Mouse (Mus musculus) lung, embryonic 14.5 days (tissue): ENCODE results near the gene Col12a1. TPM values are rescaled to one million over a fixed set of nuclear protein-coding genes. Genes with fewer than 3 reads are reported as not detected.

Experiments
- ATAC-seq: fragments of 200-750 bp; cut with Nextera tagmentation; 2 replicates; pipeline ENCODE4 v1.8.0; 2017; ENCODE audit warnings: mild to moderate bottlenecking, moderate TSS enrichment, moderate library complexity; ENCODE audit not compliant: insufficient read depth
- DNase-seq: peaks from one replicate; pipeline ENCODE4 v3.0.0-alpha.2; 2015
- H3K27ac ChIP-seq: fragments of 300-500 bp; sonication (generic); 2 replicates; pipeline ENCODE4 v1.5.1; 2014; ENCODE audit warnings: low read depth, mild to moderate bottlenecking, moderate library complexity
- H3K27me3 ChIP-seq: fragments of 300-500 bp; sonication (generic); 2 replicates; pipeline ENCODE4 v1.6.1; 2014; ENCODE audit warnings: low read length, control low read depth; ENCODE audit not compliant: insufficient read depth
- H3K36me3 ChIP-seq: fragments of 300-500 bp; sonication (generic); 2 replicates; pipeline ENCODE4 v1.6.1; 2014; ENCODE audit warnings: control low read depth; ENCODE audit not compliant: insufficient read depth
- H3K4me1 ChIP-seq: fragments of 300-500 bp; sonication (generic); 2 replicates; pipeline ENCODE4 v1.6.1; 2014; ENCODE audit warnings: antibody characterized with exemption, control low read depth; ENCODE audit not compliant: insufficient read depth
- H3K4me2 ChIP-seq: fragments of 300-500 bp; sonication (generic); 2 replicates; pipeline ENCODE4 v1.6.1; 2014; ENCODE audit warnings: mild to moderate bottlenecking
- H3K4me3 ChIP-seq: fragments of 300-500 bp; sonication (generic); 2 replicates; pipeline ENCODE4 v1.5.1; 2014; ENCODE audit warnings: low read depth, low read length
- H3K9ac ChIP-seq: fragments of 300-500 bp; sonication (generic); 2 replicates; pipeline ENCODE4 v1.6.1; 2014
- H3K9me3 ChIP-seq: fragments of 300-500 bp; sonication (generic); 2 replicates; pipeline ENCODE4 v1.6.1; 2016; ENCODE audit warnings: low read depth, low read length, control low read depth
- CTCF ChIP-seq: IDR thresholded peaks from 2 replicates; pipeline ENCODE4 v1.5.1; 2016; ENCODE audit warnings: antibody characterized with exemption, low read depth
- WGBS: fragments of 180-500 bp; shearing (Covaris S2); extraction: QIAGEN DNeasy Blood & Tissue Kit; methylation state at CpG from one replicate; pipeline ENCODE4 v1.1.7; 2014; 5-methylcytosine and 5-hydroxymethylcytosine counted together
- polyA plus RNA-seq: library from polyadenylated mRNA; unstranded; fragments of >200 nt; fragmentation: Nextera tagmentation; extraction: Ambion mirVana; gene quantifications from 2 replicates; pipeline ENCODE4 v1.2.1, GENCODE M21; 2014

The Col12a1 gene
- polyA plus RNA-seq, 1 experiment from 2014 or later, result 19.4 TPM

- no peak overlapping the region for H3K9ac ChIP-seq
- DNase-seq, result no peak
Observed at GRCm38 (mm10) chr9:79720143-79720542, 1.5 kb upstream of the Col12a1 start.

GRCm38 (mm10) chr9:79719451-79719850 is 820 bp upstream of the Col12a1 start:
- Histone ChIP-seq H3K4me3 (peak overlapping the region; percentile 55), H3K36me3 (no peaks in the 10 kb centered on the region), H3K4me2 (peak overlapping the region; percentile 91), H3K27me3 (peaks cover 19% of the 10 kb centered on the region; the same call in 1 of the 2 replicates), H3K9ac (peak overlapping the region; percentile 58), H3K4me1 (peaks cover 7% of the 10 kb centered on the region; the same call in 1 of the 2 replicates), H3K27ac (no peak overlapping the region), H3K9me3 (no peaks in the 10 kb centered on the region)
- no peak for TF ChIP-seq CTCF
- 0 out of 2 replicates have a peak, but pooled peaks have one; percentile 8 for ATAC-seq
- peak; percentile 74 for DNase-seq
- 2% methylated on average over 28 of the region's 28 CpGs for WGBS

More at GRCm38 (mm10) chr9:79720143-79720542, 1.5 kb upstream of the Col12a1 start:
- H3K27me3 ChIP-seq, result peaks cover 19% of the 10 kb centered on the region; the same call in 1 of the 2 replicates
- no peaks in the 10 kb centered on the region for H3K36me3 ChIP-seq
- 39% methylated on average over 9 of the region's 9 CpGs for WGBS
- no peak overlapping the region for H3K27ac ChIP-seq
- H3K4me1 ChIP-seq, result 0 out of 2 replicates have a peak, but pooled peaks cover 6% of the 10 kb centered on the region
- no peak for ATAC-seq
- H3K4me3 ChIP-seq, result no peak overlapping the region; the same call in 1 of the 2 replicates
- H3K9me3 ChIP-seq, result no peaks in the 10 kb centered on the region
- no peak for TF ChIP-seq CTCF
- peak overlapping the region; percentile 91; the same call in 1 of the 2 replicates for H3K4me2 ChIP-seq

- Histone ChIP-seq H3K36me3 (no peaks in the 10 kb centered on the region), H3K4me2 (peak overlapping the region; percentile 91), H3K27me3 (peaks cover 19% of the 10 kb centered on the region; the same call in 1 of the 2 replicates), H3K4me1 (peaks cover 7% of the 10 kb centered on the region; the same call in 1 of the 2 replicates), H3K9ac (peak overlapping the region; percentile 58), H3K27ac (peak overlapping the region; percentile 75), H3K9me3 (no peaks in the 10 kb centered on the region), H3K4me3 (peak overlapping the region; percentile 55)
- 1% methylated on average over 21 of the region's 22 CpGs for WGBS
- DNase-seq (peak; percentile 64), ATAC-seq (peak; percentile 4; the same call in 1 of the 2 replicates)
- 0 out of 2 replicates have a peak, but pooled peaks have one; percentile 1 for TF ChIP-seq CTCF
Observed at GRCm38 (mm10) chr9:79717836-79718475, 675 bp downstream of the Col12a1 start.

DNA sequence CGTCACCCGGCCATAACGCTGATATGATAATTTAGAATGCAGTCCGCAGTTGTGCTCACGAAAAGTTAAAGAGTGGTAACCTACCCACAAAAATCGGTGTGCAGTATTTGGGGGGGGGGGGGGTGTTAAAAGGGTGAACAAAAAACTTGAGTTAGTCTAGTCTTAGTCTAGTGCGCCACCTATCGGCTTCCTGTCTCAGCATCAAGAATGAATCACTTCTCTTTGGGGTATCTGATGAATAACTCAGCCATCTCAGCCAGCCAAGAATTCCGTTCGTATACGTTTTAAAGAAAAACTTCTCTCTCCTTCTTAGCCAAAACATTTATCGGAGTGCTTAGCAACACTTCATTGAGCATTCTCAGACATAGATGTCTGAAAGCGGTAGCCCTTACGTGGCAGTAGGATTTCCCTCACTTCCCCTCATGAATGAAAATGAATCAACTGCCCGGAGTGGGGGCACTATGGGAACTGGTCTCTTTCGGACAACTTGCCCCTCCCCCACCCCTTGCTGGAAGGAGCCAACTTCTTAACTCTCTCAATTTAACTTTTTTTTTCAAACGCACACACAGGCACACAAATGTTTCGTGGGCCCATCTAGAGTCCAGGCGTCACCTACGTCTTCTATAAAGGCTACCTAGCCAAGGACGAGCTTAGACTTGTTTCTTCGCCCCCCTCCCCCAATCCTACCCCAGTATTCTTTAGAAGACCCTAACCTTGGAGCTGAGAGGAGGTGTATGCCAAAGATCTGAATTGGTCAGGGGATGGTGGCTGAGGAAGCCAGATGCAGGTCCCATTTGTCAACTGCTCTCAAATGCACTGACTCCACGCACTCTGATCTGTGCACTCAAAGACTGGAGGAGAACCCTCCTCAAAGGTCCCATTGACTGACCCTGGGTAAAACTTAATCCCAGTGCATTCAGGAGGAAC is 1.5 kb downstream of the Col12a1 start:
- ATAC-seq (no peak), DNase-seq (peak; percentile 95)
- Histone ChIP-seq H3K27me3 (peaks cover 19% of the 10 kb centered on the region; the same call in 1 of the 2 replicates), H3K4me2 (peak overlapping the region; percentile 91), H3K4me3 (peak overlapping the region; percentile 55), H3K9ac (peak overlapping the region; percentile 58), H3K9me3 (no peaks in the 10 kb centered on the region), H3K36me3 (no peaks in the 10 kb centered on the region), H3K27ac (peak overlapping the region; percentile 75; the same call in 1 of the 2 replicates), H3K4me1 (peaks cover 7% of the 10 kb centered on the region; the same call in 1 of the 2 replicates)
- TF ChIP-seq CTCF, result peak; percentile 76
- WGBS, result 11% methylated on average over 23 of the region's 23 CpGs

DNA sequence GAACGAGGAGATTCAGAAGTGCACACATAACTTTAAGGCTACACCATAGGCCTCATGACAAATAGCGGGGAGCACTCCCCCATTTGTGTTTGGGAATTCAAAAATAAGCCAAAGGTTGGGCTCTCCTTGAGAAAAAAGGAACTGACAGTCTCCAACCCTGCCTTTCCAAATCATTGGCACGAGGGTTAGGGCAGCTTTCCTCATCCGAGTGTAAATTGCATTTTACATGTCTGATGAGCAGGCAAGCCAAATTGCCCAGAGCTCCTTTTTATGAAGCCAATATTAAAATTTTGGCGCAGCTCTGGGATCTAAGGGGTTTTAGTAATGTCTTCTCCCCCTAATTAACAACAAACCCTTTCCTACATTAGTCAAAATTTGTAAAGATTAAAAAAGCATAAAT is 2.1 kb downstream of the Col12a1 start:
- WGBS, result 39% methylated on average over 5 of the region's 5 CpGs
- no peaks in the 10 kb centered on the region for H3K9me3 ChIP-seq
- TF ChIP-seq CTCF, result no peak
- H3K4me2 ChIP-seq, result peak overlapping the region; percentile 91
- peaks cover 7% of the 10 kb centered on the region; the same call in 1 of the 2 replicates for H3K4me1 ChIP-seq
- DNase-seq (peak; percentile 44), ATAC-seq (no peak)
- no peaks in the 10 kb centered on the region for H3K36me3 ChIP-seq
- H3K27me3 ChIP-seq, result peaks cover 19% of the 10 kb centered on the region; the same call in 1 of the 2 replicates
- no peak overlapping the region for H3K27ac ChIP-seq
- peak overlapping the region; percentile 55; the same call in 1 of the 2 replicates for H3K4me3 ChIP-seq
- H3K9ac ChIP-seq, result 0 out of 2 replicates have a peak overlapping the region, but pooled peaks have one; percentile 1

DNA sequence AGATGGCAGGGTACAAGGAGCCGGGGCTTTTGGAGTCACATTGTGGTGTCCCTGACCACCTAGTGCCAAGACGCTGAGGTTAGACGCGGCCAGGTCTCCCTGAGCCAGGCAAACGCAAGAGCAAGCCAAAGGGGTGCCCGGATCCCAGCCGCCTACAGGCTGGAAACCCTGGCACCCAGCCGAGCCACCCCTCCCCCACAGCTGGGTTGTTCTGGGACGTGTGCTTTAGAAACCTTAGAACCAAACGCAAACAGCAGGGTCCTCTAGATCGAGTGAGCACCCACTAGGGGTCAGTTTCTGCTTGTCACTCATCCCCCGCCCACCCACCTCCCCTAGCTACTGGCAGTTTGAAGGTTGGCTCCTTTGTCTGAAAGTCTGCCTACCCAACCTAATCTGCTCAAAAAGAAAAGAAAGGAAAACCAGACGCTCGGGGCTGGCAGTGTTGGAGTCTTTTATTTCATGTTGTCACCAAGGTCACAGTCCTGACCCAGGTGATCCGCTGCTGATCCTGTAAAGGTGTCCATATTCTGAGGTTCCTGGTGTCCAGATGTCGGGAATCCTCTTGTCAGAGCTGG is 4.1 kb downstream of the Col12a1 start:
- Histone ChIP-seq H3K27me3 (0 out of 2 replicates have a peak, but pooled peaks cover 9% of the 10 kb centered on the region), H3K4me3 (peak overlapping the region; percentile 29), H3K36me3 (no peaks in the 10 kb centered on the region), H3K4me2 (peak overlapping the region; percentile 62), H3K9ac (peak overlapping the region; percentile 35), H3K27ac (peak overlapping the region; percentile 38; the same call in 1 of the 2 replicates), H3K9me3 (no peaks in the 10 kb centered on the region), H3K4me1 (peaks cover 6% of the 10 kb centered on the region; the same call in 1 of the 2 replicates)
- peak; percentile 43 for TF ChIP-seq CTCF
- ATAC-seq, result peak; percentile 35
- DNase-seq, result peak; percentile 89
- WGBS, result 9% methylated on average over 16 of the region's 16 CpGs
